Mouse (Mus musculus) embryonic facial prominence, embryonic 15.5 days (tissue): ENCODE measurements around the gene Olfr749. TPM values are rescaled to one million over a fixed set of nuclear protein-coding genes. Genes with fewer than 3 reads are reported as not detected.
"Not testable (repeated sequence)": the region's sequence is repeated elsewhere in the genome, so short reads cannot be mapped to it uniquely, and the experiment has no call there.

Source experiments
- ATAC-seq: fragments of 200-750 bp; cut with Nextera tagmentation; 2 replicates; pipeline ENCODE4 v1.8.0; 2017; ENCODE audit warnings: low read depth, moderate TSS enrichment; ENCODE audit not compliant: insufficient number of reproducible peaks, low FRiP score, low TSS enrichment
- H3K27ac ChIP-seq: fragments of 300-500 bp; sonication (generic); replicated peaks from 2 replicates; pipeline ENCODE4 v1.5.1; 2015; ENCODE audit warnings: mild to moderate bottlenecking, inconsistent platforms
- H3K27me3 ChIP-seq: fragments of 300-500 bp; sonication (generic); 2 replicates; pipeline ENCODE4 v1.6.1; 2015; ENCODE audit warnings: inconsistent platforms
- H3K36me3 ChIP-seq: fragments of 300-500 bp; sonication (generic); 2 replicates; pipeline ENCODE4 v1.6.1; 2015; ENCODE audit warnings: mild to moderate bottlenecking, inconsistent platforms
- H3K4me1 ChIP-seq: fragments of 300-500 bp; sonication (generic); 2 replicates; pipeline ENCODE4 v1.6.1; 2015; ENCODE audit warnings: inconsistent platforms
- H3K4me2 ChIP-seq: fragments of 300-500 bp; sonication (generic); replicated peaks from 2 replicates; pipeline ENCODE4 v1.6.1; 2015; ENCODE audit warnings: mild to moderate bottlenecking, inconsistent platforms
- H3K4me3 ChIP-seq: fragments of 300-500 bp; sonication (generic); replicated peaks from 2 replicates; pipeline ENCODE4 v1.5.1; 2015; ENCODE audit warnings: mild to moderate bottlenecking, inconsistent platforms
- H3K9ac ChIP-seq: fragments of 300-500 bp; sonication (generic); 2 replicates; pipeline ENCODE4 v1.6.1; 2015; ENCODE audit warnings: inconsistent platforms
- H3K9me3 ChIP-seq: fragments of 300-500 bp; sonication (generic); replicated peaks from 2 replicates; pipeline ENCODE4 v1.6.1; 2016; ENCODE audit warnings: inconsistent platforms
- WGBS: fragments of 180-500 bp; shearing (Covaris S2); methylation state at CpG from one replicate; pipeline ENCODE4 v1.1.7; 2015; 5-methylcytosine and 5-hydroxymethylcytosine counted together
- polyA plus RNA-seq: library from polyadenylated mRNA; unstranded; fragments of >200 nt; fragmentation: Nextera tagmentation; extraction: Ambion mirVana; gene quantifications from 2 replicates; pipeline ENCODE4 v1.2.1, GENCODE M21; 2015

The Olfr749 gene
- polyA plus RNA-seq, 1 experiment from 2014 or later: 0.43 TPM

GRCm38 (mm10) chr14:50719875-50720274 is 25.0 kb downstream of the Olfr749 start:
- H3K9ac ChIP-seq, H3K4me2 ChIP-seq, H3K27ac ChIP-seq, ATAC-seq, H3K27me3 ChIP-seq, H3K4me3 ChIP-seq, H3K36me3 ChIP-seq, H3K9me3 ChIP-seq, H3K4me1 ChIP-seq: not testable (repeated sequence)
- 88% methylated on average over 15 of the region's 15 CpGs for WGBS

DNA sequence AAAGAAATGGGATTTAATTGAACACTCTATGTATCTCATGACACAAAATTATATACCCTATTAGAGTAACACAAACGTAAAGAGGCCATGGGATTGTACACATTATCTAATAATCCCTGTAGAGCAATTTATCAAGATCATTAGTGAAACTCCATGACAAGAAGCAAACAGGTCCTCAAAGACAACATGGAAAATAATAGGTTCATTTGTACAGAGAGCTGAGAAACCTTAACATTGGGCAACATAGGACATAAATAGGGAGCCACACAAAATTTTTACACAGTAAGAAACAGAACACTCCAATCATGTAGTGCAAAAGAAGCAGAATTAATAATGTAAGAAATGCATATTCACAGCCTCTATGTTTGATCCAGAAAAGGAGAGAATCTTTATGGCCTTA is 37.8 kb downstream of the Olfr749 start, which contains the start of gene Olfr748:
Olfr748 (plus strand) TSS at position 301 of the 400 bp plus-strand sequence.
- no peak for ATAC-seq
- WGBS: 60% methylated on average over 1 of the region's 1 CpGs
- no peak within 1 kb of the TSS for H3K9ac ChIP-seq

DNA sequence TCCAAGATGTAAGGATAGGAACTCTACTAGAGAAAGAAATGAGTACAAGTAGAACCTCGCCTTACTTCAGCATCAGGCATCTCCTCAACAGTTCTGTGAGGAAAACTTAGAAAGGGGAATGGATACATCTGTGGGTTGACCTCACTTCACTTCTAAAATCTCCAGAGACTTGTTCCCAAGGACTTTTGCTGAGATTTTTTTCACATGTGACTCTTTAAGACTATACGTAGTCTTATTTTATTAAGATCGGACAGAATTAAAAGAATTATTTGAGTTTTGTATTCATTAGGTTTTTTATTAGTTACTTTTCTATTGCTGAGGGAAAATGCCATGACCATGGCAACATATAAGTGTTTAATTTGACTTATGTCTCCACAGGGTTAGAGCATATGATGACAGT is 51.8 kb downstream of the Olfr749 start, which contains the start of gene Olfr747:
Olfr747 (minus strand) TSS at position 101 of the 400 bp plus-strand sequence.
- ATAC-seq: no peak

More for the DNA sequence above, 37.8 kb downstream of the Olfr749 start, which contains the start of gene Olfr748:
- H3K4me3 ChIP-seq: no peak within 1 kb of the TSS
- no peaks in the 10 kb centered on the region for H3K9me3 ChIP-seq
- H3K27me3 ChIP-seq: no peaks in the 10 kb centered on the region
- no peak within 1 kb of the TSS for H3K27ac ChIP-seq
- no peaks in the 10 kb centered on the region for H3K4me1 ChIP-seq
- H3K4me2 ChIP-seq: no peak within 1 kb of the TSS
- no peaks in the 10 kb centered on the region for H3K36me3 ChIP-seq

More for the DNA sequence above, 51.8 kb downstream of the Olfr749 start, which contains the start of gene Olfr747:
- no peaks in the 10 kb centered on the region for H3K9me3 ChIP-seq
- no peak within 1 kb of the TSS for H3K27ac ChIP-seq
- no peaks in the 10 kb centered on the region for H3K36me3 ChIP-seq
- WGBS: 86% methylated on average over 3 of the region's 3 CpGs
- no peak within 1 kb of the TSS for H3K9ac ChIP-seq
- no peaks in the 10 kb centered on the region for H3K4me1 ChIP-seq
- H3K4me3 ChIP-seq: no peak within 1 kb of the TSS
- H3K4me2 ChIP-seq: no peak within 1 kb of the TSS
- H3K27me3 ChIP-seq: no peaks in the 10 kb centered on the region

Other genes starting within 250 kb of the Olfr749 start
- gene Olfr742, start 241.5 kb downstream of the Olfr749 start, polyA plus RNA-seq: not detected in 2 replicates
- gene Olfr743, start 223.3 kb downstream of the Olfr749 start, polyA plus RNA-seq: not detected in 2 replicates
- 0.15 and 0.25 TPM in 2 replicates for gene Olfr744, start 130.2 kb downstream of the Olfr749 start, polyA plus RNA-seq
- gene Olfr745, start 105.7 kb downstream of the Olfr749 start, polyA plus RNA-seq: 1.3 TPM in 2 replicates
- 0.17 TPM in 1 of 2 replicates, not detected in the other for gene Olfr746, start 98.0 kb downstream of the Olfr749 start, polyA plus RNA-seq
- gene Olfr747, start 51.9 kb downstream of the Olfr749 start, polyA plus RNA-seq: not detected in 2 replicates
- 0.05 and 0.08 TPM in 2 replicates for gene Olfr748, start 37.7 kb downstream of the Olfr749 start, polyA plus RNA-seq
- 71.5 and 80.0 TPM in 2 replicates for gene Ttc5, start 40.4 kb upstream of the Olfr749 start, polyA plus RNA-seq
- not detected in 2 replicates for gene Ccnb1ip1, start 62.6 kb upstream of the Olfr749 start, polyA plus RNA-seq
- 58.4 and 59.3 TPM in 2 replicates for gene Parp2, start 62.7 kb upstream of the Olfr749 start, polyA plus RNA-seq
- gene Tep1, start 125.5 kb upstream of the Olfr749 start, polyA plus RNA-seq: 5.2 and 7.1 TPM in 2 replicates
- 0.24 and 0.45 TPM in 2 replicates for gene Klhl33, start 152.4 kb upstream of the Olfr749 start, polyA plus RNA-seq
- gene Osgep, start 179.8 kb upstream of the Olfr749 start, polyA plus RNA-seq: 155 and 158 TPM in 2 replicates
- gene Apex1, start 179.9 kb upstream of the Olfr749 start, polyA plus RNA-seq: 187 and 190 TPM in 2 replicates
- 53.8 and 57.4 TPM in 2 replicates for gene Pip4p1, start 185.8 kb upstream of the Olfr749 start, polyA plus RNA-seq
- gene Pnp, start 186.0 kb upstream of the Olfr749 start, polyA plus RNA-seq: 55.5 and 56.7 TPM in 2 replicates
- gene Gm49342, start 199.4 kb upstream of the Olfr749 start, polyA plus RNA-seq: not detected in 2 replicates
- gene Pnp2, start 210.9 kb upstream of the Olfr749 start, polyA plus RNA-seq: 0.25 and 0.85 TPM in 2 replicates